Mouse (Mus musculus): ENCODE data around the gene Pfdn2. TPM values are rescaled to one million over a fixed set of nuclear protein-coding genes. Genes with fewer than 3 reads are reported as not detected.

Gene Pfdn2
- polyA plus RNA-seq, 1 experiment from 2014 or later = 130 TPM

GRCm38 (mm10) chr1:171387099-171387498 is 41.6 kb downstream of the Pfdn2 start:
- Histone ChIP-seq H3K9me3 (no peaks in the 10 kb centered on the region), H3K27me3 (ENCODE audit: insufficient read depth, poor library complexity, severe bottlenecking) (peaks cover 13% of the 10 kb centered on the region), H3K36me3 (no peaks in the 10 kb centered on the region), H3K4me1 (replicated peaks) (peaks cover 23% of the 10 kb centered on the region), H3K4me3 (peak overlapping the region; percentile 23; the same call in 1 of the 2 replicates), H3K27ac (no peak overlapping the region; the same call in 1 of the 2 replicates)
- 26% methylated on average over 6 of the region's 6 CpGs for WGBS
- peak; percentile 45 for DNase-seq (ENCODE audit: low spot score)

- Histone ChIP-seq H3K4me1 (replicated peaks) (peaks cover 23% of the 10 kb centered on the region), H3K4me3 (no peak within 1 kb of the TSS), H3K9me3 (no peaks in the 10 kb centered on the region), H3K36me3 (no peaks in the 10 kb centered on the region), H3K27ac (no peak within 1 kb of the TSS), H3K27me3 (ENCODE audit: insufficient read depth, poor library complexity, severe bottlenecking) (peaks cover 10% of the 10 kb centered on the region)
- no peak for DNase-seq (ENCODE audit: low spot score)
- WGBS = 81% methylated on average over 15 of the region's 15 CpGs
These were observed 43.1 kb downstream of the Pfdn2 start, which contains the start of gene Arhgap30 for GRCm38 (mm10) chr1:171388376-171389102. TSS of gene Arhgap30 (plus strand) at chr1:171388954.

DNA sequence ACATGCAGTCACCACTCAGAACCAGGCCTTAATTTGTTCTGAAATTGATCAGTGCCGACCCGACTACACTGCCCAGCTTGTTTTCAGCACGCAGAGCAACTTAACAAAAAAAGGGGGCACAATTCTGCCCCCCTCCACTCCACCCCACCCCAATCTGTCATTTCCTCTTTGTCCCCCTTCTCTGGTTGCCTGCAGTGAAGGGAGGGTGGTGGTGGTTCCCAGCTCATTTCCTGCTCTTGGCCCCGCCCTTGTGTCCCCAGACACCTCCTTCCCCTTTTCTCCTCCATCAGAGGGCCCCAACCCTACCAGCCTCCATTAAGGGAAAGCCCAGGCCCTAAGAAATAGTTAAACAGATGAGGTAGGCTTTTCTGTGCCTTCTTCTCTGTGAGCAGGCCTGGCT is 44.6 kb downstream of the Pfdn2 start:
- no peaks in the 10 kb centered on the region for H3K36me3 ChIP-seq
- 89% methylated on average over 4 of the region's 4 CpGs for WGBS
- H3K4me1 ChIP-seq (replicated peaks) = peaks cover 20% of the 10 kb centered on the region
- H3K27me3 ChIP-seq (ENCODE audit: insufficient read depth, poor library complexity, severe bottlenecking) = peaks cover 8% of the 10 kb centered on the region
- DNase-seq (ENCODE audit: low spot score) = no peak
- no peak overlapping the region for H3K27ac ChIP-seq
- no peaks in the 10 kb centered on the region for H3K9me3 ChIP-seq
- H3K4me3 ChIP-seq = no peak overlapping the region

DNA sequence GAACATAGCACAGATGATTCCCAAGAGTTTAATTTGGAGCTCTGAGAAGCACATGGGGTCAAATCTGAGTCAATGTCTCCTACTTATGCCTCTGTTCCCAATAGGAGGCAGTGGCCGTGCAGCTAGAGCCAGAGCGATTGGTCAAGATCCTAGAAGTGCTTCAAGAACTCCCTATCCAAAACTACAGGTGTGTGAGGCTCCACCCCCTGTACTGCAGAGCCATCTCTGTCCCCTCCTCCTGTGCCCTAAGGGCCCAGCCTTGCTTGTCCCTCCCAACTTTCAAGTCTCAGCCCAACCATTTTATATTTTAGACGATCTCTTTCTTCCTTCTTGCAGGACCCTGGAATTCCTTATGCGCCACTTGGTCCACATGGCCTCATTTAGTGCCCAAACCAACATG is 56.4 kb downstream of the Pfdn2 start:
- DNase-seq (ENCODE audit: low spot score) = no peak
- H3K9me3 ChIP-seq = no peaks in the 10 kb centered on the region
- H3K36me3 ChIP-seq = no peaks in the 10 kb centered on the region
- H3K4me1 ChIP-seq (replicated peaks) = no peaks in the 10 kb centered on the region
- no peak overlapping the region for H3K27ac ChIP-seq
- 81% methylated on average over 4 of the region's 4 CpGs for WGBS
- H3K27me3 ChIP-seq (ENCODE audit: insufficient read depth, poor library complexity, severe bottlenecking) = no peaks in the 10 kb centered on the region; the same call in 1 of the 2 replicates
- H3K4me3 ChIP-seq = no peak overlapping the region

DNA sequence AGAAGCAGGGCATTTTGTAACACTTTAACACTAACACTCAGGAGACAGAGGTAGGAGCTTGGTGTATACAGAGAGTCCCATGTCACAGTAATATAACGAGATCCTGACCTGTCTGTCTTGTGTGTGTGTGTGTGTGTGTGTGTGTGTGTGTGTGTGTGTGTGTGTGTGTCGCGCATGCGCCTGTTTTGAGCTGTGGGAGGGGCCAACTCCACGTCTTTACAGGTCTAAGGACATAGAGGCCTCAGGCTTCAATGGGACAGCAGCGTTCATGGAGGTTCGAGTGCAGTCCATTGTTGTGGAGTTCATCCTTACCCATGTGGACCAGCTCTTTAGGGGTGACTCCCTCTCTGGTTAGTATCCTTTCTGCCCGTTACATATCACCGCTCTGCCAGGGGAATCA is 57.5 kb downstream of the Pfdn2 start:
- no peaks in the 10 kb centered on the region for H3K9me3 ChIP-seq
- 87% methylated on average over 9 of the region's 9 CpGs for WGBS
- DNase-seq (ENCODE audit: low spot score) = no peak

GRCm38 (mm10) chr1:171407263-171407662 is 61.8 kb downstream of the Pfdn2 start:
- Histone ChIP-seq H3K27me3 (ENCODE audit: insufficient read depth, poor library complexity, severe bottlenecking) (peaks cover 28% of the 10 kb centered on the region), H3K4me3 (no peak overlapping the region), H3K9me3 (no peaks in the 10 kb centered on the region), H3K36me3 (no peaks in the 10 kb centered on the region), H3K4me1 (replicated peaks) (peaks cover 1% of the 10 kb centered on the region; the same call in 1 of the 2 replicates), H3K27ac (no peak overlapping the region)
- DNase-seq (ENCODE audit: low spot score) = no peak
- 77% methylated on average over 5 of the region's 5 CpGs for WGBS

More for the DNA sequence above, 57.5 kb downstream of the Pfdn2 start:
- Histone ChIP-seq H3K4me1 (replicated peaks) (no peaks in the 10 kb centered on the region), H3K36me3 (no peaks in the 10 kb centered on the region), H3K27me3 (ENCODE audit: insufficient read depth, poor library complexity, severe bottlenecking) (peaks cover 8% of the 10 kb centered on the region), H3K4me3 (no peak overlapping the region), H3K27ac (no peak overlapping the region)

Other genes with a start within 250 kb of the Pfdn2 start
- gene Cfap126, start 231.8 kb upstream of the Pfdn2 start, polyA plus RNA-seq (2016; fragmentation: Nextera tagmentation; extraction: Ambion mirVana) = 5.4 and 13.0 TPM in 2 replicates
- 295 and 301 TPM in 2 replicates for gene Sdhc, start 195.1 kb upstream of the Pfdn2 start, polyA plus RNA-seq (2016; fragmentation: Nextera tagmentation; extraction: Ambion mirVana)
- gene Mpz, start 195.0 kb upstream of the Pfdn2 start, polyA plus RNA-seq (2016; fragmentation: Nextera tagmentation; extraction: Ambion mirVana) = 1.3 and 1.6 TPM in 2 replicates
- gene Pcp4l1, start 149.4 kb upstream of the Pfdn2 start, polyA plus RNA-seq (2016; fragmentation: Nextera tagmentation; extraction: Ambion mirVana) = 19.9 and 32.8 TPM in 2 replicates
- gene Nr1i3, start 131.7 kb upstream of the Pfdn2 start, polyA plus RNA-seq (2016; fragmentation: Nextera tagmentation; extraction: Ambion mirVana) = 0.21 and 0.27 TPM in 2 replicates
- gene Tomm40l, start 123.2 kb upstream of the Pfdn2 start, polyA plus RNA-seq (2016; fragmentation: Nextera tagmentation; extraction: Ambion mirVana) = 33.1 and 36.2 TPM in 2 replicates
- gene Apoa2, start 120.6 kb upstream of the Pfdn2 start, polyA plus RNA-seq (2016; fragmentation: Nextera tagmentation; extraction: Ambion mirVana) = 3.4 and 4.7 TPM in 2 replicates
- gene Fcer1g, start 111.3 kb upstream of the Pfdn2 start, polyA plus RNA-seq (2016; fragmentation: Nextera tagmentation; extraction: Ambion mirVana) = 16.3 and 22.8 TPM in 2 replicates
- gene Adamts4, start 95.2 kb upstream of the Pfdn2 start, polyA plus RNA-seq (2016; fragmentation: Nextera tagmentation; extraction: Ambion mirVana) = 10.4 and 13.0 TPM in 2 replicates
- gene Ndufs2, start 94.3 kb upstream of the Pfdn2 start, polyA plus RNA-seq (2016; fragmentation: Nextera tagmentation; extraction: Ambion mirVana) = 250 and 275 TPM in 2 replicates
- gene B4galt3, start 75.3 kb upstream of the Pfdn2 start, polyA plus RNA-seq (2016; fragmentation: Nextera tagmentation; extraction: Ambion mirVana) = 70.3 and 80.9 TPM in 2 replicates
- 54.1 and 56.2 TPM in 2 replicates for gene Ppox, start 64.5 kb upstream of the Pfdn2 start, polyA plus RNA-seq (2016; fragmentation: Nextera tagmentation; extraction: Ambion mirVana)
- 95.6 and 111 TPM in 2 replicates for gene Usp21, start 57.7 kb upstream of the Pfdn2 start, polyA plus RNA-seq (2016; fragmentation: Nextera tagmentation; extraction: Ambion mirVana)
- 105 and 111 TPM in 2 replicates for gene Ufc1, start 50.6 kb upstream of the Pfdn2 start, polyA plus RNA-seq (2016; fragmentation: Nextera tagmentation; extraction: Ambion mirVana)
- 46.2 and 48.4 TPM in 2 replicates for gene Dedd, start 16.5 kb upstream of the Pfdn2 start, polyA plus RNA-seq (2016; fragmentation: Nextera tagmentation; extraction: Ambion mirVana)
- gene Nit1, start within 50 bp of the Pfdn2 start, polyA plus RNA-seq (2016; fragmentation: Nextera tagmentation; extraction: Ambion mirVana) = 39.6 and 46.0 TPM in 2 replicates
- 2.1 and 2.5 TPM in 2 replicates for gene Klhdc9, start 15.1 kb downstream of the Pfdn2 start, polyA plus RNA-seq (2016; fragmentation: Nextera tagmentation; extraction: Ambion mirVana)
- 1.5 and 1.7 TPM in 2 replicates for gene Nectin4, start 24.4 kb downstream of the Pfdn2 start, polyA plus RNA-seq (2016; fragmentation: Nextera tagmentation; extraction: Ambion mirVana)
- 0.82 and 0.98 TPM in 2 replicates for gene Arhgap30, start 43.3 kb downstream of the Pfdn2 start, polyA plus RNA-seq (2016; fragmentation: Nextera tagmentation; extraction: Ambion mirVana)
- gene Usf1, start 65.6 kb downstream of the Pfdn2 start, polyA plus RNA-seq (2016; fragmentation: Nextera tagmentation; extraction: Ambion mirVana) = 143 and 159 TPM in 2 replicates
- 9.7 and 10.1 TPM in 2 replicates for gene Tstd1, start 73.2 kb downstream of the Pfdn2 start, polyA plus RNA-seq (2016; fragmentation: Nextera tagmentation; extraction: Ambion mirVana)
- gene F11r, start 91.9 kb downstream of the Pfdn2 start, polyA plus RNA-seq (2016; fragmentation: Nextera tagmentation; extraction: Ambion mirVana) = 22.2 and 28.7 TPM in 2 replicates
- 11.2 and 13.3 TPM in 2 replicates for gene Alyref2, start 157.8 kb downstream of the Pfdn2 start, polyA plus RNA-seq (2016; fragmentation: Nextera tagmentation; extraction: Ambion mirVana)
- not detected in 2 replicates for gene Itln1, start 189.6 kb downstream of the Pfdn2 start, polyA plus RNA-seq (2016; fragmentation: Nextera tagmentation; extraction: Ambion mirVana)
- 0.09 TPM in 1 of 2 replicates, not detected in the other for gene Cd244a, start 213.5 kb downstream of the Pfdn2 start, polyA plus RNA-seq (2016; fragmentation: Nextera tagmentation; extraction: Ambion mirVana)